Mouse (Mus musculus): ENCODE results near the gene Slc2a3. TPM values are rescaled to one million over a fixed set of nuclear protein-coding genes. Genes with fewer than 3 reads are reported as not detected.
"Not testable (repeated sequence)": the region's sequence is repeated elsewhere in the genome, so short reads cannot be mapped to it uniquely, and the experiment has no call there.

The Slc2a3 gene
- polyA plus RNA-seq, 1 experiment, result 101 TPM

DNA sequence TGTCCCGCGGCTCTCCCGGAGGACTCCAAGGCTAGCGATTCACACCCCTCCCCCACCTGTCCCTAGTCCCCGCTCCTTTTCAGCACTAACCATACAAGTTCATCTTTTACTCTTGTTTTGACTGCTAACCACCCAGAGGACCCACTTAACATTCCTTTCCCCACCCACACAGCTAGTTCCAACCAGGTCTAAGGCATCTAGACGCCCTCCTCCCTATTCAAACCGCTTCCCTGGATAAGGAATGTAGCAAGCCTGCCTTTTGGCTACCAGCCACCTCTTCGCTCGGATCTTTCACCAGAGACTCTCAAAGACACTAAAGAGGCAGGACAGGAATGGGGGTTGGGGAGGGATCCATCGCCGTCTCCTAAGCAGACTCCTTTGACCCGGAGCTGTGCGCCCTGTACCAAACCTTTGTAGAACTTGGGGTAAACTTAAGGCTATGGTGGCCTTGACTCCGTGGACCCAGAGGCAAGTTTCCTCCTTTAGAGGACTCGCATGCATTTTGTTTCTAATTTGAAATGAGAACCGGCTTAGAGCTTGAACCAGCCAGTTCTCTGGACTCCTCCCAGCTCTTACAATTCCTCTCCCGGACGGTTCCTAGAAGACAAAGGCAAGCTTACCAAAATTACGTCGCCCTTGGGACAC lies 98.8 kb downstream of the Slc2a3 start:
- TF ChIP-seq CTCF (IDR thresholded peaks at IDR 0.05; ENCODE audit: extremely low read depth, insufficient read depth, low read length) (no peak), POLR2A (IDR thresholded peaks at IDR 0.05; ENCODE audit: extremely low read depth, insufficient read depth, low read length) (no peak)
- H3K4me1 ChIP-seq (ENCODE audit: control insufficient read depth, insufficient read depth, low read length), result peaks cover 2% of the 10 kb centered on the region; the same call in 1 of the 2 replicates
- H3K4me3 ChIP-seq (ENCODE audit: insufficient read depth, low read length), result no peak overlapping the region
- H3K27ac ChIP-seq (ENCODE audit: insufficient read depth, low read length), result no peak overlapping the region

GRCm38 (mm10) chr6:122701816-122702215 lies 99.6 kb downstream of the Slc2a3 start:
- Histone ChIP-seq H3K4me3 (ENCODE audit: insufficient read depth, low read length) (no peak overlapping the region), H3K4me1 (ENCODE audit: control insufficient read depth, insufficient read depth, low read length) (peaks cover 2% of the 10 kb centered on the region; the same call in 1 of the 2 replicates), H3K27ac (ENCODE audit: insufficient read depth, low read length) (no peak overlapping the region)
- TF ChIP-seq POLR2A (IDR thresholded peaks at IDR 0.05; ENCODE audit: extremely low read depth, insufficient read depth, low read length) (no peak), CTCF (IDR thresholded peaks at IDR 0.05; ENCODE audit: extremely low read depth, insufficient read depth, low read length) (no peak)

DNA sequence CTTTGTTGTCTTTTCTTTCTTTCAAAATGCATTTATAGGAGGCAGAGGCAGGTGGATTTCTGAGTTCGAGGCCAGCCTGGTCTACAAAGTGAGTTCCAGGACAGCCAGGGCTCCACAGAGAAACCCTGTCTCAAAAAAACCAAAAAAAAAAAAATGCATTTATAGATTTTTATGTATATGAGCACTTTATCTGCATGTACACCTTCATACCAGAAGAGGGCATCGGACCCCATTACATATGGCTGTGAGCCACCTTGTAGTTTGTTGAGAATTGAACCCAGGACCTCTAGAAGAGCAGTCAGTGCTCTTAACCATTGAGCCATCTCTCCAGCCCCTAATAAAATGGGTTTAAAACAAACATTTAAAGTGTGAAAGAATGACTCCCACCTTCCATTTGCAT lies 101.8 kb downstream of the Slc2a3 start:
- not testable (repeated sequence) for H3K4me3 ChIP-seq (ENCODE audit: insufficient read depth, low read length); H3K4me1 ChIP-seq (ENCODE audit: control insufficient read depth, insufficient read depth, low read length); H3K27ac ChIP-seq (ENCODE audit: insufficient read depth, low read length)

DNA sequence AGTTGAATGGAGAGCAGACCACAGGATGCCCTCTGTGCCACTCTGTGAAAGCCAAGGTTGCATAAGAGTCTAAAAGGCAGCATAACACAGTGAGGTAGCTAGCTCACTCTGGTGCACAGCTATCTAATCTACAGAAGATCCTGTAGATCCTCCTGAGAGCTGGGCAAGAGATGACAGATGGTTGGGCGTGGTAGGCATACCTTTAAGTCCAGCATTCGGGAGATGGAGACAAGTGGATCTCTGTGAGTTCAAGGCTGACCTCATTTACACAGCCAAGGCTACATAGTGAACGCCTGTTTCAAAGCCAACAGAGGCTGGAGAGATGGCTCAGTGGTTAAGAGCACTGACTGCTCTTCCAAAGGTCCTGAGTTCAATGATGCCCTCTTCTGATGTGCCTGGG lies 106.0 kb downstream of the Slc2a3 start:
- no peak for TF ChIP-seq CTCF (IDR thresholded peaks at IDR 0.05; ENCODE audit: extremely low read depth, insufficient read depth, low read length)
- TF ChIP-seq POLR2A (IDR thresholded peaks at IDR 0.05; ENCODE audit: extremely low read depth, insufficient read depth, low read length), result no peak
- no peak overlapping the region for H3K27ac ChIP-seq (ENCODE audit: insufficient read depth, low read length)
- H3K4me1 ChIP-seq (ENCODE audit: control insufficient read depth, insufficient read depth, low read length), result no peaks in the 10 kb centered on the region

GRCm38 (mm10) chr6:122690082-122690481 lies 111.4 kb downstream of the Slc2a3 start:
- H3K27ac ChIP-seq (ENCODE audit: insufficient read depth, low read length), result no peak overlapping the region
- H3K4me1 ChIP-seq (ENCODE audit: control insufficient read depth, insufficient read depth, low read length), result no peaks in the 10 kb centered on the region
- TF ChIP-seq POLR2A (IDR thresholded peaks at IDR 0.05; ENCODE audit: extremely low read depth, insufficient read depth, low read length), result no peak
- no peak for TF ChIP-seq CTCF (IDR thresholded peaks at IDR 0.05; ENCODE audit: extremely low read depth, insufficient read depth, low read length)
- no peak overlapping the region for H3K4me3 ChIP-seq (ENCODE audit: insufficient read depth, low read length)

More for the DNA sequence above, 106.0 kb downstream of the Slc2a3 start:
- no peak overlapping the region for H3K4me3 ChIP-seq (ENCODE audit: insufficient read depth, low read length)

- TF ChIP-seq POLR2A (IDR thresholded peaks at IDR 0.05; ENCODE audit: extremely low read depth, insufficient read depth, low read length), result no peak
- no peak for TF ChIP-seq CTCF (IDR thresholded peaks at IDR 0.05; ENCODE audit: extremely low read depth, insufficient read depth, low read length)
- Histone ChIP-seq H3K27ac (ENCODE audit: insufficient read depth, low read length) (no peak overlapping the region), H3K4me1 (ENCODE audit: control insufficient read depth, insufficient read depth, low read length) (no peaks in the 10 kb centered on the region), H3K4me3 (ENCODE audit: insufficient read depth, low read length) (no peak overlapping the region)
Measured at GRCm38 (mm10) chr6:122689411-122690055, 111.9 kb downstream of the Slc2a3 start.

DNA sequence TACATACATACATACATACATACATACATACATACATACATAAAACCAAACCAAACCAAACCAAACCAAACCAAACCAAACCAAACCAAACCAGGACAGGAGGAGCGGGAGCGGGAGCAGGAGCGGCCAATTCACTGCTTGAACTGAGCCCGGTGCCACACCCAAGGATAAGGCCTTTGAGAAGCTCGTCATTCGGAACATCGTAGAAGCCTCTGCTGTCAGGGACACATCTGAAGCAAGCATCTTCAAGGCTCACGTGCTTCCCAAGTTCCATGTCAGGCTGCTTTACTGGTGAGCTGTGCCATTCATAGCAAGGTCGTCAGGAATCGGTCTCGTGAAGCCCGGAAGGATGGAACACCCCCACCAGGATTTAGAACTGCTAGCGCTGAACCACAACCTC lies 114.7 kb downstream of the Slc2a3 start:
- no peaks in the 10 kb centered on the region for H3K4me1 ChIP-seq (ENCODE audit: control insufficient read depth, insufficient read depth, low read length)
- H3K27ac ChIP-seq (ENCODE audit: insufficient read depth, low read length), result no peak overlapping the region
- no peak overlapping the region for H3K4me3 ChIP-seq (ENCODE audit: insufficient read depth, low read length)
- TF ChIP-seq CTCF (IDR thresholded peaks at IDR 0.05; ENCODE audit: extremely low read depth, insufficient read depth, low read length) (no peak), POLR2A (IDR thresholded peaks at IDR 0.05; ENCODE audit: extremely low read depth, insufficient read depth, low read length) (no peak)

- TF ChIP-seq CTCF (IDR thresholded peaks at IDR 0.05; ENCODE audit: extremely low read depth, insufficient read depth, low read length), result no peak
- TF ChIP-seq POLR2A (IDR thresholded peaks at IDR 0.05; ENCODE audit: extremely low read depth, insufficient read depth, low read length), result no peak
- no peaks in the 10 kb centered on the region for H3K4me1 ChIP-seq (ENCODE audit: control insufficient read depth, insufficient read depth, low read length)
- no peak overlapping the region for H3K4me3 ChIP-seq (ENCODE audit: insufficient read depth, low read length)
- no peak overlapping the region for H3K27ac ChIP-seq (ENCODE audit: insufficient read depth, low read length)
Measured at GRCm38 (mm10) chr6:122682646-122683045, 118.8 kb downstream of the Slc2a3 start.

Other genes with a start within 250 kb of the Slc2a3 start
- gene Aicda, start 247.8 kb downstream of the Slc2a3 start, polyA plus RNA-seq (2012; rRNA removed), result not detected in 2 replicates
- gene Apobec1, start 199.2 kb downstream of the Slc2a3 start, polyA plus RNA-seq (2012; rRNA removed), result 3.1 and 4.5 TPM in 2 replicates
- not detected in 2 replicates for gene Gdf3, start 191.6 kb downstream of the Slc2a3 start, polyA plus RNA-seq (2012; rRNA removed)
- gene Dppa3, start 175.2 kb downstream of the Slc2a3 start, polyA plus RNA-seq (2012; rRNA removed), result not detected in 2 replicates
- gene Nanog, start 94.2 kb downstream of the Slc2a3 start, polyA plus RNA-seq (2012; rRNA removed), result 0.10 TPM in 1 of 2 replicates, not detected in the other
- 12.7 and 13.1 TPM in 2 replicates for gene Foxj2, start 18.3 kb upstream of the Slc2a3 start, polyA plus RNA-seq (2012; rRNA removed)
- 1.5 and 1.7 TPM in 2 replicates for gene C3ar1, start 54.5 kb upstream of the Slc2a3 start, polyA plus RNA-seq (2012; rRNA removed)
- gene Necap1, start 72.8 kb upstream of the Slc2a3 start, polyA plus RNA-seq (2012; rRNA removed), result 127 and 133 TPM in 2 replicates
- gene Clec4a1, start 120.2 kb upstream of the Slc2a3 start, polyA plus RNA-seq (2012; rRNA removed), result 0.46 and 0.47 TPM in 2 replicates
- gene Clec4a3, start 150.9 kb upstream of the Slc2a3 start, polyA plus RNA-seq (2012; rRNA removed), result 0.65 and 0.74 TPM in 2 replicates
- gene Clec4a4, start 188.7 kb upstream of the Slc2a3 start, polyA plus RNA-seq (2012; rRNA removed), result not detected in 2 replicates
- not detected in 2 replicates for gene Clec4b1, start 248.3 kb upstream of the Slc2a3 start, polyA plus RNA-seq (2012; rRNA removed)